Mouse (Mus musculus) kidney, adult 18-20 months (tissue): ENCODE results near the gene Igsf21.

Experiments used
- DNase-seq: peaks from one replicate; pipeline ENCODE4 v3.0.0; 2021

Gene Igsf21

GRCm38 (mm10) chr4:140038586-140039411, 207.8 kb downstream of the Igsf21 start:
- no peak for DNase-seq

GRCm38 (mm10) chr4:140037784-140038387, 208.7 kb downstream of the Igsf21 start:
- DNase-seq = peak; percentile 32

GRCm38 (mm10) chr4:140035232-140035631, 211.4 kb downstream of the Igsf21 start:
- no peak for DNase-seq

- DNase-seq = peak; percentile 66
These were observed 213.2 kb downstream of the Igsf21 start for GRCm38 (mm10) chr4:140033394-140033793.

GRCm38 (mm10) chr4:140030415-140030814, 216.2 kb downstream of the Igsf21 start:
- no peak for DNase-seq

GRCm38 (mm10) chr4:140030040-140030386, 216.6 kb downstream of the Igsf21 start:
- DNase-seq = no peak

GRCm38 (mm10) chr4:140029324-140030039, 217.1 kb downstream of the Igsf21 start:
- DNase-seq = no peak

- DNase-seq = no peak
These were observed 222.8 kb downstream of the Igsf21 start for GRCm38 (mm10) chr4:140023833-140024232.

- DNase-seq = no peak
These were observed 230.7 kb downstream of the Igsf21 start for GRCm38 (mm10) chr4:140015916-140016315.

GRCm38 (mm10) chr4:140010728-140011470, 235.7 kb downstream of the Igsf21 start:
- DNase-seq = peak; percentile 18

- DNase-seq = peak; percentile 10
These were observed 241.7 kb downstream of the Igsf21 start for GRCm38 (mm10) chr4:140004932-140005331.

- DNase-seq = peak; percentile 18
These were observed 242.4 kb downstream of the Igsf21 start for GRCm38 (mm10) chr4:140004170-140004569.

GRCm38 (mm10) chr4:140002069-140002468, 244.5 kb downstream of the Igsf21 start:
- DNase-seq = no peak

- DNase-seq = no peak
These were observed 245.7 kb downstream of the Igsf21 start for GRCm38 (mm10) chr4:140000911-140001310.

- no peak for DNase-seq
These were observed 247.6 kb downstream of the Igsf21 start for GRCm38 (mm10) chr4:139999033-139999432.

- DNase-seq = no peak
These were observed 250.9 kb downstream of the Igsf21 start for GRCm38 (mm10) chr4:139995659-139996058.

- DNase-seq = no peak
These were observed 253.4 kb downstream of the Igsf21 start for GRCm38 (mm10) chr4:139993111-139993755.

- no peak for DNase-seq
These were observed 259.7 kb downstream of the Igsf21 start for GRCm38 (mm10) chr4:139986913-139987312.

- peak; percentile 64 for DNase-seq
These were observed 267.9 kb downstream of the Igsf21 start for GRCm38 (mm10) chr4:139978716-139979115.

- DNase-seq = peak; percentile 26
These were observed 269.2 kb downstream of the Igsf21 start for GRCm38 (mm10) chr4:139977308-139977781.
